Mouse (Mus musculus): ENCODE data around the gene Dimt1.
"Not testable (repeated sequence)": the region's sequence is repeated elsewhere in the genome, so short reads cannot be mapped to it uniquely, and the experiment has no call there.

Dimt1 gene

GRCm38 (mm10) chr13:106946594-106947540 lies at the start of gene Dimt1:
Gene Dimt1, plus strand, starts transcription at chr13:106947127.
- DNase-seq: peak; percentile 94

- no peak for DNase-seq
These were observed 42.3 kb upstream of the Dimt1 start for GRCm38 (mm10) chr13:106904637-106905036.

- not testable (repeated sequence) for DNase-seq
These were observed 41.8 kb upstream of the Dimt1 start for GRCm38 (mm10) chr13:106905154-106905553.

DNA sequence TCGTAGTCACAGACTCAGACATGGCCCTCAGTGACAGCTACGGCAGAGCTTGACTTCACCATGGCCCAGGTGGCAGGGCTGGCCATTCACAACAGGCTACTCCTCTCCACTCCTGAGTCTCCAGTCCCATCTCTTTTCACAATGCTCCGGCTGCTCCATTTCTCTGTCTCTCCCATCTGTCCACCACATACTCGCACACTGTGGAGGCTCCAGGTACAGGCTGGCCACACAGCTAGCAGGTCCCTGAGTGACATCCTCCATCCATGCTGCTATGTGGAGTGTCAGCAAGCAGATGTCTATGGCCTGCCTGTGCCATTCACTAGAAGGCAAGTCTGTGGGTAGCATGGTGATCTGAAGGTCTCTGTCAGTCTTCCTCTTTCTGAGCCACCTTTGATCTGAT lies 39.7 kb upstream of the Dimt1 start:
- DNase-seq: no peak

GRCm38 (mm10) chr13:106910096-106910495 lies 36.8 kb upstream of the Dimt1 start:
- DNase-seq: no peak

GRCm38 (mm10) chr13:106913125-106913736 lies 33.7 kb upstream of the Dimt1 start:
- no peak for DNase-seq

GRCm38 (mm10) chr13:106918322-106919050 lies 28.4 kb upstream of the Dimt1 start:
- DNase-seq: no peak

DNA sequence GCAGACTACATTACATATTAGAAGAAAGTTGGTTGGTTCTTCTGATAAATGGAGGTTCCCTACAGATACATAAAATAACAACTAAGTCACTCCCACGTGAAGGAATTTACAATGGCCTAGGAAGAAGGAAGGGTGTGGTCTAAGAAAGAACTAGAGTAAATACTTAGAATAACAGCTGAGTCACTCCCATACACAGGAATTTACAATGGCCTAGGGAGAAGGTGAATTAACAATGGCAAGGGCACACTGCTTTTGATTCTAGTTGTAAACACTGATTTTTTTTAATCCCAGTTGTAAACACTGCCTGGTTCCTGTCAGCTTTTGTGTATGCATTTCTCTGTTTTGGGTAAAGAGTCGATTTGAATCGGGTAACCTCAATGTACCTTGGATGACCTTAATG lies 21.0 kb upstream of the Dimt1 start:
- DNase-seq: not testable (repeated sequence)

- no peak for DNase-seq
These were observed 18.6 kb upstream of the Dimt1 start for GRCm38 (mm10) chr13:106928296-106928695.

GRCm38 (mm10) chr13:106929201-106929600 lies 17.7 kb upstream of the Dimt1 start:
- no peak for DNase-seq

- DNase-seq: no peak
These were observed 11.1 kb upstream of the Dimt1 start for GRCm38 (mm10) chr13:106935871-106936255.

DNA sequence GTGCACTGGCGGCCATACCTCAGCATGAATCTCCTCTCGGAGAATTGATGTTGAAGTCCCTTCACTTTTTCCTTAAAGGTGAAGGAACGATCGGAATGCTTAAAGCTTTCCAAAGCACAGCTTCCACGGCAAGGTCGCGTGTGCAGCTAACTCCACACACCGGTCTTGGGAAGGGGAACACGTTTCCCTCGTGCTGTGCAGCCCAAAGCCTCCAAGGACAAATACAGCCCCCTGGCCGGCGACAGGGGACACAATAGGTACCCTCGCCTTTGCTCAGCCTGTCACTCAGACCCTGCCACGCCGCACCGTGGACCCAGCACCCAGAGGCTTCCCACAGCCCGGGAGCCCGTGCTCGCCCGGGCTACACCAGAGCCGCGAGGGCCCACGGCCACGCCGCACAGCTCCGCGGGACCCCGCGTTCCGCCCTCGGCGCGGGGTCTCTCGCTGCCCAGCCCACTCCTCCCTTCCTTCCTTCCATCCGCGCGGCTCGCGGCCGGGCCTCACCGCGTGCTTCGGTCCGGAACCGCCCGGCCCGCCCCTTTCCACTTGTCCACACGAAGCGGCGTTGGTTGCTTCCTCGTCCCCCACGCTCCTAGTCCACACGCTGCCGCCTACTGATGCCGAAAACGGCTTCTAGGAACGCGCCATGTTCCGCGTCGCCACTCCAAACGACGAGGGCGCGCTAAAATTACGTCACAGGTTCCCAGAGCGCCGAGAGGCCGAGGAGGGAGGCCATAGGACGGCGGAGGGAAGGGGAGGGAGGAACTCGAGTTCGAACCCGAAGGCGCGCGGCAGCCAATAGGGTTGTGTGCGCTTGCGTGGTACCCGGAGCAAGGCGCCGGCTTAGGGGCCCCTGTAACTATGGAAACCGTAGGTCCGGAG lies 10.4 kb upstream of the Dimt1 start, which contains the start of gene Ipo11:
TSS of gene Ipo11 (minus strand) at position 703 of the 882 bp plus-strand sequence.
- peak; percentile 88 for DNase-seq

DNA sequence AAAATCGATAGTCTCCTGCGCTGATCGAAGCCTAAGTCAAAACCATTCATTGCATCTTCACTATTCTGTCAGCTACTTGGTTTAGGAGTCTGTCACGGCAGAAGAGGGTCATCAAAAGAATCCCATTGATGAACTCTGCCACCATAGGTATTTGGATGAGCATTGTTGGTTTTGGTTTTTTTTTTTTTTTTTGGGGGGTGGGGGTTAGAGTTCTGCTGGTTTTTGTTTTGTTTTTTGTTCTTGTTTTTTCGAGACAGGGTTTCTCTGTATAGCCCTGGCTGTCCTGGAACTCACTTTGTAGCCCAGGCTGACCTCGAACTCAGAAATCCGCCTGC lies 9.8 kb upstream of the Dimt1 start:
- no peak for DNase-seq

DNA sequence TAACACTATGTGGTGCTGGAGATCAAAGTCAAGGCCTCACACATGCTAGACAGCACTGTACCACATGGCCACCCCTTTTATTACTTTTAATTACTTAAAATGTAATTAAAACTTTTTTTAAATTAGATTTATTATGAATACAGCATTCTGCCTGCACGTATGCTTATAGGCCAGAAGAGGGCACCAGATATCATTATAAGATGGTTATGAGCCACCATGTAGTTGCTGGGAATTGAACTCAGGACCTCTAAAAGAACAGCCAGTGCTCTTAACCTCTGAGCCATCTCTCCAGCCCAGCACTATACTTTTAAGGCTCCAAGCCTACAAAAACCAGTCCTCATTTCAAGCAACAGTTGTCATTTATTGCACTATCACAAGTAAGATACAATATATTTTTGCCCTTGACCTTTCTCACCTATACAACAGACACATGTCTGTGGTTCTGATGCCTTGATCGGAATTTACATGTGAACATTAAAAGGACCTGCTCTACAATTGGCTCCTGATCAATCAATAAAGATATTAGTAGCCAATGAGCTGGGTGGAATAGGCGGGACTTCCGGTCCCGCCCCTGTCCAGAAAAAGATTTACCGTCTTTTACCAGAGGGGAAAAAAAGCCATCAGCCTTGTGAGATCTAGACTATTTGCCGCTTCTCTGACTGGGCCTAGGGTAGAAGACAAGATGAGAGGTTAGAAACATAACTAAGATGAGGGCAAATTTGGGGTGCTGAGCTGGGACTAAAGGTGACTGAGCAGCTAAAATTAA lies 5.5 kb upstream of the Dimt1 start:
- no peak for DNase-seq

DNA sequence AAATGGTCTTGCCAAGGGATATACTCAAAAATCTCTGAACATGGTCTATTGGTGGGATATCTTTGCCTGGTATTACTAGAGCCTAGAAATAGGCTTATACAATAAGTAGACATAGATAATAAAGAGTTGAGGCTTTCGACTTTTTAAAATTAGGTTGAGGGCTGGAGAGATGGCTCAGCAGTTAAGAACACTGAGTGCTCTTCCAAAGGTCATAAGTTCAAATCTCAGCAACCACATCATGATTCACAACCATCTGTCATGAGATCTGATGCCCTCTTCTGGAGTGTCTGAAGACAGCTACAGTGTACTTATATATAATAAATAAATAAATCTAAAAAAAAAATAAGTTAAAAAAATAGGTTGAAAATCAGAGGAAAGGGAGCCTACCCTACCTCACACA lies 4.2 kb upstream of the Dimt1 start:
- DNase-seq: no peak

DNA sequence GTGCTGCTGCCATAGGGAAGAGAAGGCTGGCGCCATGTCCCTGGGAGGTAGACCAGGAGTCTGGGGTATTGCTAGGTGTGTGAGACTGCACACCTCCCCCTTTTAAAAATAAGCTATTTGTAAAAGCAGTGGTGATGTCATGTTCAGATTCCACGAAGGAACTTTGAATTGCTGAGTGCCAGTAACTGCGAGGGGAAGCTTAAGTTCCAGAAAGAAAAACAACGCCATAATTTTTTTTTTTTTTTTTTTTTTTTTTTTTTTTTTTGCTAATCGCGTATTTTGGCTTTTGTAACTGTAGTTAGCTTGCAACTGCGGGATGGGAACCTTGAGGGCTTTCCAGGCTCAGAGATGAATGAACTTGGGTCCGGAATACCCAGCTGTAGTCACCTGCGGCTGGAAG lies 1.4 kb upstream of the Dimt1 start:
- DNase-seq: no peak

- no peak for DNase-seq
These were observed 656 bp downstream of the Dimt1 start for GRCm38 (mm10) chr13:106947583-106947982.

- no peak for DNase-seq
These were observed 8.0 kb downstream of the Dimt1 start for GRCm38 (mm10) chr13:106954880-106955279.

- no peak for DNase-seq
These were observed 10.6 kb downstream of the Dimt1 start for GRCm38 (mm10) chr13:106957554-106957953.

DNA sequence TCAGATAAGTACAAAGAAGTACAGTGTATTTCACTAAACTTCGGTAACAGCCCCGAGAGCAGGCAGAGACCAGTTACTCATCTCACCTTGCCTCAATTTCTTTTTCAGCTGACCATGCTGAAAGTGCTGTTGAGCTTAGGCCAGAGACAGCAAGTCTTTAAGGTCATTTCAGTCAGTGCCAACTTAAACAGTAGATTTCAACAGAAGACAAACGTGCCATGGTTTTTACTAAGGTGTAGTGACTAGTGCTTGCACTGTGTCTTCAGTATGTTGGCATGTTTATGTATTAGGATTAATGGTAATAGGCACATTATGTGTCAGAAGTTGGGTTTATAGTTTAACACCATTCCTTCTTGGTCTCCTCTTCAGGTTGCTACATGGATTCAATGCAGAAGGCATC lies 11.4 kb downstream of the Dimt1 start:
- DNase-seq: no peak

GRCm38 (mm10) chr13:106960557-106960956 lies 13.6 kb downstream of the Dimt1 start:
- no peak for DNase-seq

- no peak for DNase-seq
These were observed 14.6 kb downstream of the Dimt1 start for GRCm38 (mm10) chr13:106961496-106961895.

All from kidney, adult 18-20 months (tissue).